Mouse (Mus musculus): ENCODE measurements around the gene Slc39a3. TPM values are rescaled to one million over a fixed set of nuclear protein-coding genes. Genes with fewer than 3 reads are reported as not detected.

The Slc39a3 gene
- total and polyA plus RNA-seq, 3 experiments = 13.9 to 20.5 (median 14.4) TPM

DNA sequence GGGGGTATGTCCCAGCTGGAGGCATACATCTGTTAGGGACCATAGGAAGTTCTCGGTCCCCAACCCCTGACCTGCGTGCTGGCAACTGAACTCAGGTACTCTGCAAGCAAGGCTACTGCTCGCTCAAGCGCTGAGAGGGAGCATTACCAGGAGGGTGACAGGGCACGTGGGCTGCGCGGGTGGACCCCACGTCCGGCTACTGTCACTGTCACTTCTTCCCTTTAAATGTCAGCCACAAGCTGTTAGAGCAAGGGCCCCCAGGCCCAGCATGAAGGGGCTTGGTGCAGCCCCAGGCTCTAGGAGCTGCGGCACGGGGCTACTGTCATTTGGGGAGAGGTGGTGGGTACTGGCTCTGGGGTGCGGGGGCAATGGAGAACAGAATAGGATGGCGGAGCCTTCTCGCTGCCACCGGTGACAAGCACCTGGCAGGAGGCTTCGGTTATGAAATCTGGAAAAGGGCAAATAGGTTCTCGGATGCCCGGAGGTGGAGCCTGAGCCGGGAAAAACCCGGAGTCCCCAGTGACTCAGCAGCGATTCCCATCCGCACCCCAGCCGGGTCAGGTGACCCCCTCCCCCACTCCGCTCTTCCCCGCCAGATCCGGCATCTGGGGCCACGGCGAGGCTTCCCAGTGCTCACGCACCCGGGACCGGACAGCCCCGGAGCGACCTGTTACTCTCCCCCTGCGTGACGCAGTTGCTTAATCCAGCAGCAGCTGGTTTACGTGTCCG is 51.8 kb downstream of the Slc39a3 start:
- H3K9ac ChIP-seq (ENCODE audit: low read depth, low read length) = peak overlapping the region; percentile 27
- H3K79me2 ChIP-seq (replicated peaks; ENCODE audit: control insufficient read depth, insufficient read depth, low read length) = no peaks in the 10 kb centered on the region
- intact Hi-C loops (cut with DNase I) = no loop called here
- H3K4me1 ChIP-seq (ENCODE audit: control insufficient read depth, insufficient read depth, low read length) = peaks cover 6% of the 10 kb centered on the region
- H3K27ac ChIP-seq = no peak overlapping the region
- no peaks in the 10 kb centered on the region for H3K27me3 ChIP-seq (ENCODE audit: control insufficient read depth, insufficient read depth, low read length)
- H3K36me3 ChIP-seq (ENCODE audit: control insufficient read depth, insufficient read depth, low read length) = no peaks in the 10 kb centered on the region
- peak overlapping the region; percentile 46 for H3K4me3 ChIP-seq
- 11% methylated on average over 37 of the region's 37 CpGs for WGBS
- TF ChIP-seq CTCF (IDR thresholded peaks at IDR 0.05) (no peak), POLR2A (IDR thresholded peaks at IDR 0.05; ENCODE audit: insufficient read depth, low read depth, low read length) (no peak), EP300 (IDR thresholded peaks at IDR 0.05; ENCODE audit: insufficient read depth, low read depth, low read length) (no peak)
- DNase-seq = peak; percentile 46 to 53

DNA sequence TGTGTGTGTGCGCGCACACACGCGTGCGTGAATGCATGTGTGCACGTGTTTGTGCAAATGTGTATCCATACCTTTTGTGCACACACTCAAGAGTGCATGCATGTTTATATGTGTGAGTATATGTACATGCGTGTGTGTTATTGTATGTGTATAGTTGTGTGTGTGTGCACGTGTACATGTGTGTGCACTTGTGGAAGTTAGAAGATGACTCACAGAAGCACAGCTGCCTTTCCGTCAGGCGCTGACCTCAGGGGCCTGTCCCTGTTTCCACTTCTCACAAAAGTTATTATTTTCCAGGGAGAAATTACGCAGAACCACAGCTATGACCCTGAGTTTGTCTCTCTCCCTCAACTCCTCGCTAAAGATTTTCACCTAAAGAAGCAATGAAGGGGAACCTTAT is 53.0 kb downstream of the Slc39a3 start:
- TF ChIP-seq EP300 (IDR thresholded peaks at IDR 0.05; ENCODE audit: insufficient read depth, low read depth, low read length) (no peak), POLR2A (IDR thresholded peaks at IDR 0.05; ENCODE audit: insufficient read depth, low read depth, low read length) (no peak), CTCF (IDR thresholded peaks at IDR 0.05) (no peak)
- H3K79me2 ChIP-seq (replicated peaks; ENCODE audit: control insufficient read depth, insufficient read depth, low read length) = no peaks in the 10 kb centered on the region
- no peak overlapping the region for H3K4me3 ChIP-seq
- peaks cover 6% of the 10 kb centered on the region for H3K4me1 ChIP-seq (ENCODE audit: control insufficient read depth, insufficient read depth, low read length)
- no peak for DNase-seq
- no peak overlapping the region for H3K9ac ChIP-seq (ENCODE audit: low read depth, low read length)
- H3K36me3 ChIP-seq (ENCODE audit: control insufficient read depth, insufficient read depth, low read length) = no peaks in the 10 kb centered on the region
- no peaks in the 10 kb centered on the region for H3K27me3 ChIP-seq (ENCODE audit: control insufficient read depth, insufficient read depth, low read length)
- no peak overlapping the region for H3K27ac ChIP-seq
- intact Hi-C loops (cut with DNase I) = no loop called here
- WGBS = 87% methylated on average over 12 of the region's 12 CpGs

DNA sequence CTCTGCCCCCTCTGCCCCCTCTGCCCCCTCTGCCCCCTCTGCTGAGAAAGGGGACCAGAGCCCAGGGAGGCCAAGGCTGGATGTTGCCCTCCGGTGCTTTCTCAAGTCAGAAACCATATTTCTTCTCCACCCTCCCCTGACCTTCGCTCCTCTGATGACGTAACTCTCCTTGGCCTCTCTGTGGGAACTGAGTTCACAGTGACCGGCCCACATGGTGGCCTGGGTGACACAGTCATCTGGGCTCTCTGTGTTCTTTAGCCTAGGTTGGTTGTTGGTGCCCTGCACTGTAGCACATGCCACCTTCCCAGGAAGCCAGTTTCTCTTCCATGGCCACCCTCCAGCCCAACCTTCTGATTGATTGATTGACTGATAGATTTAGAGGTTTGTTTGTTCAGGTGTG is 54.8 kb downstream of the Slc39a3 start:
- H3K36me3 ChIP-seq (ENCODE audit: control insufficient read depth, insufficient read depth, low read length) = no peaks in the 10 kb centered on the region
- H3K4me3 ChIP-seq = no peak overlapping the region
- WGBS = 69% methylated on average over 4 of the region's 4 CpGs
- H3K27me3 ChIP-seq (ENCODE audit: control insufficient read depth, insufficient read depth, low read length) = no peaks in the 10 kb centered on the region
- DNase-seq = no peak
- no peak overlapping the region for H3K9ac ChIP-seq (ENCODE audit: low read depth, low read length)
- peaks cover 5% of the 10 kb centered on the region; the same call in 1 of the 2 replicates for H3K4me1 ChIP-seq (ENCODE audit: control insufficient read depth, insufficient read depth, low read length)
- TF ChIP-seq POLR2A (IDR thresholded peaks at IDR 0.05; ENCODE audit: insufficient read depth, low read depth, low read length) (no peak), EP300 (IDR thresholded peaks at IDR 0.05; ENCODE audit: insufficient read depth, low read depth, low read length) (no peak), CTCF (IDR thresholded peaks at IDR 0.05) (no peak)
- intact Hi-C loops (cut with DNase I) = no loop called here
- H3K27ac ChIP-seq = no peak overlapping the region
- H3K79me2 ChIP-seq (replicated peaks; ENCODE audit: control insufficient read depth, insufficient read depth, low read length) = no peaks in the 10 kb centered on the region

DNA sequence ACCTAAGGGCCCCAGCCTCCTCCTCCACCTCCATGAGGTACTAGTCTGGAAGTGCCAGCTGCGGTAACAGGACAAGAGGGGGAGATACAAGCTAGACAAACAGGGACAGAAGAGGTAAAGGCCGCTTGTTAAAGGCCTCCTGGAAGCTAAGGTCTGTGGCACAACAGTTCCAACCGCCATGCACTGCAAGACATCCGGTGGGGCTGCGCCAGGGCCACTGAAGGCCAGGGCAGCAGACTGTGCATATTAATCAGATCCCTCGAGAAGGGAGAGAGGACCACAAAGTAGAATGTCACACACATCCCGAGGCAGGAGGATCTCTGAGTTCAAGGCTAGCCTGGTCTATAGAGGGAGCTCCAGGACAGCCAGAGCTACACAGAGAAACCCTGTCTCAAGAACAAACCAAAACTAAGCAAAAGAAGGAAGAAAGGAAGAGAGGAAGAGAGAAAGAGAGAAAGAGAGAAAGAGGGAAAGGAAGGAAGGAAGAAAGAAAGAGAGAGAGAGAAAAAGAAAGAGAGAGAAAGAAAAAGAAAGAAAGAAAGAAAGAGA is 55.6 kb downstream of the Slc39a3 start:
- no peak overlapping the region for H3K4me3 ChIP-seq
- TF ChIP-seq CTCF (IDR thresholded peaks at IDR 0.05) (0 out of 2 replicates have a peak, but pooled peaks have one; percentile 8), POLR2A (IDR thresholded peaks at IDR 0.05; ENCODE audit: insufficient read depth, low read depth, low read length) (no peak), EP300 (IDR thresholded peaks at IDR 0.05; ENCODE audit: insufficient read depth, low read depth, low read length) (no peak)
- H3K36me3 ChIP-seq (ENCODE audit: control insufficient read depth, insufficient read depth, low read length) = no peaks in the 10 kb centered on the region
- no peak overlapping the region for H3K27ac ChIP-seq
- H3K79me2 ChIP-seq (replicated peaks; ENCODE audit: control insufficient read depth, insufficient read depth, low read length) = no peaks in the 10 kb centered on the region
- no peaks in the 10 kb centered on the region for H3K27me3 ChIP-seq (ENCODE audit: control insufficient read depth, insufficient read depth, low read length)
- 0 out of 2 replicates have a peak, but pooled peaks cover 1% of the 10 kb centered on the region for H3K4me1 ChIP-seq (ENCODE audit: control insufficient read depth, insufficient read depth, low read length)
- intact Hi-C loops (cut with DNase I) = no loop called here
- no peak for DNase-seq
- WGBS = 58% methylated on average over 7 of the region's 7 CpGs
- no peak overlapping the region for H3K9ac ChIP-seq (ENCODE audit: low read depth, low read length)

Other genes starting within 250 kb of the Slc39a3 start
- gene Sf3a2, start 239.2 kb downstream of the Slc39a3 start, total RNA-seq (2021) = 10 to 100 TPM; 27.3 to 30.4 TPM
- 18.4 and 19.7 TPM in 2 replicates for gene Sf3a2, start 239.2 kb downstream of the Slc39a3 start, polyA plus RNA-seq (2012; rRNA removed)
- 10 to 100 TPM; 29.7 to 33.0 TPM for gene Plekhj1, start 238.8 kb downstream of the Slc39a3 start, total RNA-seq (2021)
- gene Plekhj1, start 238.8 kb downstream of the Slc39a3 start, polyA plus RNA-seq (2012; rRNA removed) = 28.9 and 33.2 TPM in 2 replicates
- under 1 TPM; 0.18 TPM for gene Amh, start 232.2 kb downstream of the Slc39a3 start, total RNA-seq (2021)
- gene Amh, start 232.2 kb downstream of the Slc39a3 start, polyA plus RNA-seq (2012; rRNA removed) = 0.15 and 0.25 TPM in 2 replicates
- gene Jsrp1, start 223.9 kb downstream of the Slc39a3 start, total RNA-seq (2021) = 1 to 10 TPM in 1 of 2 experiments, under 1 TPM in 1; 0.25 to 1.1 TPM
- 0.21 and 0.56 TPM in 2 replicates for gene Jsrp1, start 223.9 kb downstream of the Slc39a3 start, polyA plus RNA-seq (2012; rRNA removed)
- 100 to 1,000 TPM; 850 to 914 TPM for gene Oaz1, start 210.8 kb downstream of the Slc39a3 start, total RNA-seq (2021)
- 1,001 and 1,201 TPM in 2 replicates for gene Oaz1, start 210.8 kb downstream of the Slc39a3 start, polyA plus RNA-seq (2012; rRNA removed)
- 10 to 100 TPM; 10.7 to 15.8 TPM for gene Lingo3, start 193.4 kb downstream of the Slc39a3 start, total RNA-seq (2021)
- 12.0 and 15.1 TPM in 2 replicates for gene Lingo3, start 193.4 kb downstream of the Slc39a3 start, polyA plus RNA-seq (2012; rRNA removed)
- 10 to 100 TPM; 19.4 to 23.2 TPM for gene Lsm7, start 182.2 kb downstream of the Slc39a3 start, total RNA-seq (2021)
- gene Lsm7, start 182.2 kb downstream of the Slc39a3 start, polyA plus RNA-seq (2012; rRNA removed) = 74.9 and 79.9 TPM in 2 replicates
- gene Sppl2b, start 182.2 kb downstream of the Slc39a3 start, total RNA-seq (2021) = 10 to 100 TPM; 15.4 to 16.8 TPM
- 51.4 and 74.2 TPM in 2 replicates for gene Sppl2b, start 182.2 kb downstream of the Slc39a3 start, polyA plus RNA-seq (2012; rRNA removed)
- gene Tmprss9, start 165.6 kb downstream of the Slc39a3 start, total RNA-seq (2021) = not detected
- 0.02 TPM in 1 of 2 replicates, not detected in the other for gene Tmprss9, start 165.6 kb downstream of the Slc39a3 start, polyA plus RNA-seq (2012; rRNA removed)
- gene Timm13, start 136.5 kb downstream of the Slc39a3 start, total RNA-seq (2021) = 100 to 1,000 TPM; 126 to 133 TPM
- 151 and 188 TPM in 2 replicates for gene Timm13, start 136.5 kb downstream of the Slc39a3 start, polyA plus RNA-seq (2012; rRNA removed)
- 1 to 10 TPM; 3.6 to 5.4 TPM for gene Lmnb2, start 119.2 kb downstream of the Slc39a3 start, total RNA-seq (2021)
- 5.4 and 7.4 TPM in 2 replicates for gene Lmnb2, start 119.2 kb downstream of the Slc39a3 start, polyA plus RNA-seq (2012; rRNA removed)
- gene Gadd45b, start 107.4 kb downstream of the Slc39a3 start, total RNA-seq (2021) = 10 to 100 TPM; 10.9 to 13.9 TPM
- gene Gadd45b, start 107.4 kb downstream of the Slc39a3 start, polyA plus RNA-seq (2012; rRNA removed) = 10.0 and 10.1 TPM in 2 replicates
- gene Gng7, start 22.5 kb downstream of the Slc39a3 start, total RNA-seq (2021) = under 1 TPM; 0.50 to 0.63 TPM
- 0.68 and 1.1 TPM in 2 replicates for gene Gng7, start 22.5 kb downstream of the Slc39a3 start, polyA plus RNA-seq (2012; rRNA removed)
- not detected for gene Diras1, start 11.8 kb downstream of the Slc39a3 start, total RNA-seq (2021)
- gene Diras1, start 11.8 kb downstream of the Slc39a3 start, polyA plus RNA-seq (2012; rRNA removed) = 0.04 and 0.06 TPM in 2 replicates
- 10 to 100 TPM; 84.5 to 90.1 TPM for gene Sgta, start 22.8 kb upstream of the Slc39a3 start, total RNA-seq (2021)
- 158 and 161 TPM in 2 replicates for gene Sgta, start 22.8 kb upstream of the Slc39a3 start, polyA plus RNA-seq (2012; rRNA removed)
- 10 to 100 TPM; 11.3 to 15.5 TPM for gene Thop1, start 32.6 kb upstream of the Slc39a3 start, total RNA-seq (2021)
- gene Thop1, start 32.6 kb upstream of the Slc39a3 start, polyA plus RNA-seq (2012; rRNA removed) = 15.2 and 17.0 TPM in 2 replicates
- gene Creb3l3, start 61.4 kb upstream of the Slc39a3 start, total RNA-seq (2021) = under 1 TPM; 0.36 to 0.70 TPM
- 0.06 and 0.15 TPM in 2 replicates for gene Creb3l3, start 61.4 kb upstream of the Slc39a3 start, polyA plus RNA-seq (2012; rRNA removed)
- 100 to 1,000 TPM; 115 to 123 TPM for gene Map2k2, start 68.5 kb upstream of the Slc39a3 start, total RNA-seq (2021)
- gene Map2k2, start 68.5 kb upstream of the Slc39a3 start, polyA plus RNA-seq (2012; rRNA removed) = 89.3 and 116 TPM in 2 replicates
- gene Zbtb7a, start 97.8 kb upstream of the Slc39a3 start, total RNA-seq (2021) = 10 to 100 TPM; 35.2 to 41.4 TPM
- gene Zbtb7a, start 97.8 kb upstream of the Slc39a3 start, polyA plus RNA-seq (2012; rRNA removed) = 16.1 and 20.6 TPM in 2 replicates
- 10 to 100 TPM; 14.1 to 16.5 TPM for gene Pias4, start 130.5 kb upstream of the Slc39a3 start, total RNA-seq (2021)
- gene Pias4, start 130.5 kb upstream of the Slc39a3 start, polyA plus RNA-seq (2012; rRNA removed) = 22.3 and 23.3 TPM in 2 replicates
- 1,000 to 10,000 TPM; 1,027 to 1,244 TPM for gene Eef2, start 139.2 kb upstream of the Slc39a3 start, total RNA-seq (2021)
- 887 and 1,187 TPM in 2 replicates for gene Eef2, start 139.2 kb upstream of the Slc39a3 start, polyA plus RNA-seq (2012; rRNA removed)
- 10 to 100 TPM; 27.8 to 29.0 TPM for gene Dapk3, start 145.6 kb upstream of the Slc39a3 start, total RNA-seq (2021)
- gene Dapk3, start 145.6 kb upstream of the Slc39a3 start, polyA plus RNA-seq (2012; rRNA removed) = 30.6 and 35.5 TPM in 2 replicates
- gene 4930442H23Rik, start 146.4 kb upstream of the Slc39a3 start, total RNA-seq (2021) = not detected
- not detected in 2 replicates for gene 4930442H23Rik, start 146.4 kb upstream of the Slc39a3 start, polyA plus RNA-seq (2012; rRNA removed)
- 1 to 10 TPM; 8.7 to 8.8 TPM for gene Nmrk2, start 164.6 kb upstream of the Slc39a3 start, total RNA-seq (2021)
- 4.7 and 6.3 TPM in 2 replicates for gene Nmrk2, start 164.6 kb upstream of the Slc39a3 start, polyA plus RNA-seq (2012; rRNA removed)
- under 1 TPM in 1 of 2 experiments, not detected in 1; 0.09 TPM for gene Atcay, start 193.4 kb upstream of the Slc39a3 start, total RNA-seq (2021)
- gene Atcay, start 193.4 kb upstream of the Slc39a3 start, polyA plus RNA-seq (2012; rRNA removed) = 0.14 and 0.20 TPM in 2 replicates
- gene Zfr2, start 195.7 kb upstream of the Slc39a3 start, total RNA-seq (2021) = 1 to 10 TPM; 1.8 to 2.0 TPM
- 5.0 and 6.3 TPM in 2 replicates for gene Zfr2, start 195.7 kb upstream of the Slc39a3 start, polyA plus RNA-seq (2012; rRNA removed)
- under 1 TPM; 0.48 to 0.86 TPM for gene Matk, start 215.5 kb upstream of the Slc39a3 start, total RNA-seq (2021)
- 0.97 and 1.5 TPM in 2 replicates for gene Matk, start 215.5 kb upstream of the Slc39a3 start, polyA plus RNA-seq (2012; rRNA removed)
- gene Mrpl54, start 229.5 kb upstream of the Slc39a3 start, total RNA-seq (2021) = 100 to 1,000 TPM in 1 of 2 experiments, 10 to 100 TPM in 1; 85.7 to 101 TPM
- gene Mrpl54, start 229.5 kb upstream of the Slc39a3 start, polyA plus RNA-seq (2012; rRNA removed) = 66.7 and 93.2 TPM in 2 replicates
- gene Apba3, start 229.5 kb upstream of the Slc39a3 start, total RNA-seq (2021) = 100 to 1,000 TPM; 111 to 123 TPM
- gene Apba3, start 229.5 kb upstream of the Slc39a3 start, polyA plus RNA-seq (2012; rRNA removed) = 151 TPM in 2 replicates